Mouse (Mus musculus): Measurements from ENCODE around the gene Bicra. TPM values are rescaled to one million over a fixed set of nuclear protein-coding genes. Genes with fewer than 3 reads are reported as not detected.

The Bicra gene
- polyA plus RNA-seq, 1 experiment, result 10.2 TPM

DNA sequence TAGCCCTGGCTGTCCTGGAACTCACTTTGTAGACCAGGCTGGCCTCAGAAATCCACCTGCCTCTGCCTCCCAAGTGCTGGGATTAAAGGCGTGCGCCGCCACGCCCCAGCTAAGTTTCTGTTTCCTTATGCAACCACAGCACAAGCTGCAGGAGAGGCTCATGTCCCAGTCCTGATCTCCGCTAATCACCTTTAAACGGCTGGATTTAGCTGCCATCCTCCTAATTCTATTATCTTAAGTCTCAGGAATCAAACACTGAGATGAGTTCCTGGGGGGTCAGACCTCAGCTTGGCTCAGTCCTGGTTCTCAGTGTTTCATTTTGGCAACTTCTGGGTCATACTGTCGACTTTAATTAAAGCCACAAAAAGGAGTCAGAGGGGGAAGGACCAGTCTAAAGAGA, 38.1 kb downstream of the Bicra start:
- Histone ChIP-seq H3K36me3 (ENCODE audit: control insufficient read depth, insufficient read depth, low read length, poor library complexity, severe bottlenecking) (no peaks in the 10 kb centered on the region), H3K27me3 (ENCODE audit: control insufficient read depth, insufficient read depth, low read length, poor library complexity, severe bottlenecking) (no peaks in the 10 kb centered on the region), H3K4me1 (ENCODE audit: control insufficient read depth, insufficient read depth, low read length) (peaks cover 1% of the 10 kb centered on the region), H3K9ac (ENCODE audit: low read depth, poor library complexity, severe bottlenecking) (no peak overlapping the region), H3K4me3 (ENCODE audit: low read depth, low read length) (no peak overlapping the region), H3K27ac (ENCODE audit: insufficient read depth, low read length) (no peak overlapping the region), H3K9me3 (replicated peaks; ENCODE audit: control insufficient read depth, insufficient read depth, low read length, poor library complexity, severe bottlenecking) (no peaks in the 10 kb centered on the region)
- TF ChIP-seq EP300 (IDR thresholded peaks at IDR 0.05; ENCODE audit: insufficient read depth, low read depth, low read length), result no peak
- TF ChIP-seq CTCF (IDR thresholded peaks at IDR 0.05; ENCODE audit: low read depth, low read length), result no peak
- TF ChIP-seq POLR2A (IDR thresholded peaks at IDR 0.05; ENCODE audit: insufficient read depth, low read length), result no peak

DNA sequence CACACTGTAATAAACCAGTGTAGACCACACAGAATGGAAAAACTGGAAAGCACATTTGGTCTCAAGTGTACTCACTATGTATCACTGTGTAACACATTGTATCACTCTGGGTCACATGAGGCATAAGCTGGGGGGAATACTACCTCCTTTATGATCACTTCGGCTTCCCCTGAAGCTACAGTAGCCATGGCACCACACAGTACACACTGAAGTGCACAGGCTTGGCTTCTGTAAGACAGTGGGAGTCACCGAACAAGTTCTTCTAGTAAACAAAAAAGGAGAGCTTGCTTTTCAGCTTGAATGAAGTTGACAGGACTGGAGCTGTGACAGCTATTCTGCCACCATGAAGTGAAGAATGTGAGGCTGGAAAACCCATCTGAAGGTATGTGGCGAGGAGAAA, 42.7 kb downstream of the Bicra start:
- Histone ChIP-seq H3K4me1 (ENCODE audit: control insufficient read depth, insufficient read depth, low read length) (peaks cover 6% of the 10 kb centered on the region), H3K9me3 (replicated peaks; ENCODE audit: control insufficient read depth, insufficient read depth, low read length, poor library complexity, severe bottlenecking) (no peaks in the 10 kb centered on the region), H3K9ac (ENCODE audit: low read depth, poor library complexity, severe bottlenecking) (no peak overlapping the region), H3K36me3 (ENCODE audit: control insufficient read depth, insufficient read depth, low read length, poor library complexity, severe bottlenecking) (no peaks in the 10 kb centered on the region), H3K4me3 (ENCODE audit: low read depth, low read length) (no peak overlapping the region), H3K27ac (ENCODE audit: insufficient read depth, low read length) (peak overlapping the region; percentile 72), H3K27me3 (ENCODE audit: control insufficient read depth, insufficient read depth, low read length, poor library complexity, severe bottlenecking) (no peaks in the 10 kb centered on the region)
- no peak for TF ChIP-seq POLR2A (IDR thresholded peaks at IDR 0.05; ENCODE audit: insufficient read depth, low read length)

DNA sequence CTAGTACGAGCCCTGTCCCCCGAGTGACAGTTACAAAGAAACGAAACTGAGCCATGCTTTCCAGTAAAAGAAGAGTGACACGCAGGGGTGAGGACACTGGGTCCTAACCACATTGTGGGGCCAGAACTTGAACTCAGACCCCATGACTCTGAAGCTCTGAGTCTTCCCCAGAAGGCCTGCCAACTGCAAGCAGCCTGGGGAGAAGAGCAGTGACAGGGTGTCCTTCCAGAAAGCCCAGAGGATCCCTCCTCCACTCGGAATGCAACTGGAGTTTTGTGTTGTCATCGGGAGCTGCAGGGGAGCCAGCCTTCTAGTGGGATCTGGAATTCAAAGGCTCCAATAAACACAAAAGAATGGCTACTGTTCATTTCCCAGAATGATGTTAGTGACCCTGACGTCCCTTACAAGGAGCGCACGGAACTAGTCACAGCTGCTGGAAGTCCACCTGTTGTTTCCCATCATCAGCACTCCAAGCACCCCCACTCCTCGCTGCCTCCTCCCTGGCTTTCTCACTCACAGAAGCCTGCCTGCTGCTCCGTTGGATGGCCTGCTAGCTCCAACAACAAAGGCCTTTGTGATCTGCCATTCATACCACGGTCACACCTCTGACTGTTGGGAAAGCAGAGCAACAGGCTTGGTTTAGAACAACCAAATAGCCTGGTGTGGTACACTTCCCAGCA, 43.4 kb downstream of the Bicra start:
- Histone ChIP-seq H3K9ac (ENCODE audit: low read depth, poor library complexity, severe bottlenecking) (no peak overlapping the region), H3K4me3 (ENCODE audit: low read depth, low read length) (no peak overlapping the region), H3K9me3 (replicated peaks; ENCODE audit: control insufficient read depth, insufficient read depth, low read length, poor library complexity, severe bottlenecking) (no peaks in the 10 kb centered on the region), H3K36me3 (ENCODE audit: control insufficient read depth, insufficient read depth, low read length, poor library complexity, severe bottlenecking) (no peaks in the 10 kb centered on the region), H3K4me1 (ENCODE audit: control insufficient read depth, insufficient read depth, low read length) (peaks cover 6% of the 10 kb centered on the region), H3K27ac (ENCODE audit: insufficient read depth, low read length) (peak overlapping the region; percentile 72), H3K27me3 (ENCODE audit: control insufficient read depth, insufficient read depth, low read length, poor library complexity, severe bottlenecking) (no peaks in the 10 kb centered on the region)
- TF ChIP-seq EP300 (IDR thresholded peaks at IDR 0.05; ENCODE audit: insufficient read depth, low read depth, low read length) (peak; percentile 67), CTCF (IDR thresholded peaks at IDR 0.05; ENCODE audit: low read depth, low read length) (no peak), POLR2A (IDR thresholded peaks at IDR 0.05; ENCODE audit: insufficient read depth, low read length) (no peak)

DNA sequence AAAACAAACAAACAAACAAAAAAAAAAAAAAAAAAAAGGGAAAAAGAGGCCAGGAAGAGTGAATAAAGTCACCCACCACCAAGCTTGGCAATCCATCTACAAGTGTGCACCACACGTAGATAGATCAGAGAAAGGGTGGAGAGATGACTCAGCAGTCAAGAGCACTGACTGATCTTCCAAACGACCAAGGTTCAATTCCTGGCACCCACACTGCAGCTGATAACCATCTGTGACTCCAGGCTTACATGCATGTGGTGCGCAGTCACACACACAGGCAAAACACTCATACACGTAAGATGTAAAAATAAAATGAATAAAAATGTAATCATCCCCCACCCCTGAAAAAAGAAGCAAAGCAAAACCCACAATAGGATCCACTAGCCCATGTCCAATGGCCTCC, 44.7 kb downstream of the Bicra start:
- Histone ChIP-seq H3K9ac (ENCODE audit: low read depth, poor library complexity, severe bottlenecking) (no peak overlapping the region), H3K4me3 (ENCODE audit: low read depth, low read length) (no peak overlapping the region), H3K36me3 (ENCODE audit: control insufficient read depth, insufficient read depth, low read length, poor library complexity, severe bottlenecking) (no peaks in the 10 kb centered on the region)

DNA sequence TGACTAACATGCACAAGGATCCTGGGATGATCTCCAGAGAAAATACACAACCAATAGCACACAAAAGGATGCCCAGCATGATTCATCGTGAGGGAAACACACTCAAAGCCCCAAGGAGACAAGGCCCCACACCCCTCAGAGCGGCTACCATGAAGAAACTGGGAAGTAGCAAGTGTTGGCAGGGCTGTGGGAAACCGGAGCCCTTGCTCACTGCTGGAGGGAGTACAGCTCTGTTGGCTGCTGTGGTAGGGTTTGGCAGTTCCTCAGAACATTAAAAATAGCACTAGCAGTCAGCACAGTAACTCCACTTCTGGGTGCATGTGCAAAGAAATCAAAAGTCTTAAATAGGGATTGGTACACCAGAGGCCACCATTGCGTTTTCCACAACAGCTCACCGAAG, 45.5 kb downstream of the Bicra start:
- Histone ChIP-seq H3K9me3 (replicated peaks; ENCODE audit: control insufficient read depth, insufficient read depth, low read length, poor library complexity, severe bottlenecking) (no peaks in the 10 kb centered on the region), H3K9ac (ENCODE audit: low read depth, poor library complexity, severe bottlenecking) (no peak overlapping the region), H3K27ac (ENCODE audit: insufficient read depth, low read length) (no peak overlapping the region), H3K36me3 (ENCODE audit: control insufficient read depth, insufficient read depth, low read length, poor library complexity, severe bottlenecking) (no peaks in the 10 kb centered on the region), H3K27me3 (ENCODE audit: control insufficient read depth, insufficient read depth, low read length, poor library complexity, severe bottlenecking) (no peaks in the 10 kb centered on the region), H3K4me3 (ENCODE audit: low read depth, low read length) (no peak overlapping the region), H3K4me1 (ENCODE audit: control insufficient read depth, insufficient read depth, low read length) (peaks cover 6% of the 10 kb centered on the region)
- TF ChIP-seq CTCF (IDR thresholded peaks at IDR 0.05; ENCODE audit: low read depth, low read length) (no peak), EP300 (IDR thresholded peaks at IDR 0.05; ENCODE audit: insufficient read depth, low read depth, low read length) (no peak), POLR2A (IDR thresholded peaks at IDR 0.05; ENCODE audit: insufficient read depth, low read length) (no peak)

More for the DNA sequence above, 44.7 kb downstream of the Bicra start:
- Histone ChIP-seq H3K27ac (ENCODE audit: insufficient read depth, low read length) (no peak overlapping the region), H3K9me3 (replicated peaks; ENCODE audit: control insufficient read depth, insufficient read depth, low read length, poor library complexity, severe bottlenecking) (no peaks in the 10 kb centered on the region), H3K27me3 (ENCODE audit: control insufficient read depth, insufficient read depth, low read length, poor library complexity, severe bottlenecking) (no peaks in the 10 kb centered on the region), H3K4me1 (ENCODE audit: control insufficient read depth, insufficient read depth, low read length) (peaks cover 6% of the 10 kb centered on the region)
- TF ChIP-seq CTCF (IDR thresholded peaks at IDR 0.05; ENCODE audit: low read depth, low read length), result no peak
- no peak for TF ChIP-seq POLR2A (IDR thresholded peaks at IDR 0.05; ENCODE audit: insufficient read depth, low read length)
- no peak for TF ChIP-seq EP300 (IDR thresholded peaks at IDR 0.05; ENCODE audit: insufficient read depth, low read depth, low read length)

DNA sequence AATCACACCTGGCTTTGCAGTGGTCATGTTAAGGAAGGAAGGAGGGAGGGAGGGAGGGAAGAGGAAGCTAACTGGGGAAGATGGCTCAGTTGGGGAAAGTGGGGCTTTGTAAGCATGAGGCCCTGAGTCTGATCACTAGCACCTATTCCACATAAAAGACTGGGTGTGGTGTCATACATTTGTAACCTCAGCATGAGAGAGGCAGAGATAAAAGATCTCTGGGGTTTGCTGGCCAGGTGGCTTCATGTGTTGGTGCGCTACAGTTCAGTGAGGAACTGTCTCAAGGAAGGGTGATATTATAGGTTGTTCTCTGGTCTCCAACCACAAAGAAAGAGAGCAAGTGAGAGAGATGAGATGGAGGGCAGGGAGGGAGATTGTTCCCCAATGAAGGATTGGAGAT, 46.0 kb downstream of the Bicra start:
- no peak overlapping the region for H3K4me3 ChIP-seq (ENCODE audit: low read depth, low read length)
- H3K27me3 ChIP-seq (ENCODE audit: control insufficient read depth, insufficient read depth, low read length, poor library complexity, severe bottlenecking), result no peaks in the 10 kb centered on the region
- no peaks in the 10 kb centered on the region for H3K9me3 ChIP-seq (replicated peaks; ENCODE audit: control insufficient read depth, insufficient read depth, low read length, poor library complexity, severe bottlenecking)
- TF ChIP-seq EP300 (IDR thresholded peaks at IDR 0.05; ENCODE audit: insufficient read depth, low read depth, low read length), result no peak
- peaks cover 6% of the 10 kb centered on the region for H3K4me1 ChIP-seq (ENCODE audit: control insufficient read depth, insufficient read depth, low read length)
- no peaks in the 10 kb centered on the region for H3K36me3 ChIP-seq (ENCODE audit: control insufficient read depth, insufficient read depth, low read length, poor library complexity, severe bottlenecking)
- no peak overlapping the region for H3K9ac ChIP-seq (ENCODE audit: low read depth, poor library complexity, severe bottlenecking)
- no peak overlapping the region for H3K27ac ChIP-seq (ENCODE audit: insufficient read depth, low read length)
